Mouse (Mus musculus) olfactory bulb, adult 2 months (tissue): ENCODE data around the gene E130114P18Rik.

Experiments
- CTCF ChIP-seq: fragments of 200-500 bp; IDR thresholded peaks from 2 replicates; pipeline ENCODE4 v1.5.1; 2012; ENCODE audit warnings: low read depth, mild to moderate bottlenecking, low read length, moderate library complexity; ENCODE audit not compliant: insufficient read depth
- POLR2A ChIP-seq: fragments of 200-500 bp; IDR thresholded peaks from 2 replicates; pipeline ENCODE4 v1.6.1; 2012; ENCODE audit warnings: mild to moderate bottlenecking, low read depth, low read length, moderate library complexity; ENCODE audit not compliant: insufficient read depth

DNA sequence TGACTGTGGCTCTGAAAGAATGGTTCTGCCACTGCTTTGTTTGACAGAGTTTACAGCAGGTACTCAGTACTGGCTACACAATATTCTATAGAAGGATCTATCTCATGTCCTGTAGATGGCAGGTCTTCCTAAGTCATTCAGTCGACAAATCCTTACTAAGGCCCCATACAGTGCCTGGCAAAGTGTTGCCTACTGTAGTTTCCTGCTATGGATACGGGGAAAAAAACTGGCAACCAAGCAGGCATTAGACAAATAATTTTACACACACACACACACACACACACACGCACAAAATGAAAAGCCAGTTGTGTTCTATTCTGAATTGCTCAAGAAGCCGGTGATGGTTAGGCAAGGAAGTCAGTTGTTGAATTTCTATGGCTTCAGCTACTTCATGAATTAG is 130.6 kb downstream of the E130114P18Rik start:
- TF ChIP-seq POLR2A (no peak), CTCF (no peak)
